In genomic region chr4:137838791-137839190, GRCm38 (mm10) we compare ENCODE assay signal across 12 mouse cellular contexts.
"Had no signal": no experiment of that assay in that cellular context is flagged by ENCODE, and none has a peak within 500 bp of the region (broad histone marks: within the 10 kb centered on the region; RNA-seq: fewer than 3 reads in every experiment).

No protein-coding gene starts in this region.

- DNase-seq: retina, postnatal 1 day; right cerebral cortex, adult 18-20 months; right cerebral cortex, postnatal 14 days; right cerebral cortex, postnatal 25 days; right cerebral cortex, postnatal 4 days; spleen, adult 18-20 months; thymus, adult 18-20 months; thymus, adult 2 months; thymus, postnatal 14 days; thymus, postnatal 25 days; thymus, postnatal 36 days; thymus, postnatal 4 days had no signal
